In genomic region chr11:77077792-77078191, GRCm38 (mm10) we compare ENCODE assay signal across 8 mouse cellular contexts. TPM values are rescaled to one million over a fixed set of nuclear protein-coding genes. Genes with fewer than 3 reads are reported as not detected.
A peak's percentile ranks its signal among the peaks of the same experiment; 100 is the strongest.
DNase-seq lines count a peak whose midpoint lies in the region; ATAC-seq lines count a peak whose summit lies in the region.

No protein-coding gene starts in this region.

- 3% methylated on average over 16 of the region's 16 CpGs for WGBS in embryonic facial prominence, embryonic 12.5 days

- peaks cover 34% of the 10 kb centered on the region for H3K36me3 ChIP-seq in megakaryocyte, embryonic 14.5 days (replicated peaks; ENCODE audit: low read length)
- H3K36me3 ChIP-seq in embryonic facial prominence, embryonic 12.5 days, result peaks cover 24% of the 10 kb centered on the region

- peak overlapping the region; percentile 96 for H3K4me3 ChIP-seq in megakaryocyte, embryonic 14.5 days (replicated peaks)
- peak overlapping the region; percentile 70 for H3K4me3 ChIP-seq in embryonic facial prominence, embryonic 12.5 days

- peaks cover 17% of the 10 kb centered on the region for H3K4me1 ChIP-seq in megakaryocyte, embryonic 14.5 days
- H3K4me1 ChIP-seq in embryonic facial prominence, embryonic 12.5 days, result no peaks in the 10 kb centered on the region

- peak overlapping the region; percentile 90 for H3K4me2 ChIP-seq in embryonic facial prominence, embryonic 12.5 days (replicated peaks)

- peak overlapping the region; percentile 86 for H3K9ac ChIP-seq in embryonic facial prominence, embryonic 12.5 days

- H3K27me3 ChIP-seq in megakaryocyte, embryonic 14.5 days (replicated peaks), result peaks cover 8% of the 10 kb centered on the region
- 0 out of 2 replicates have a peak, but pooled peaks cover 3% of the 10 kb centered on the region for H3K27me3 ChIP-seq in embryonic facial prominence, embryonic 12.5 days

- peak; percentile 40 for DNase-seq in adrenal gland, postnatal 10 days
- no peak for DNase-seq in adrenal gland, postnatal 4 days (ENCODE audit: low spot score in 2 of 2)
- peak; percentile 25 for DNase-seq in thymus, postnatal 25 days

- H3K9me3 ChIP-seq in megakaryocyte, embryonic 14.5 days, result no peaks in the 10 kb centered on the region
- no peaks in the 10 kb centered on the region for H3K9me3 ChIP-seq in embryonic facial prominence, embryonic 12.5 days

- peak overlapping the region; percentile 91 for H3K27ac ChIP-seq in embryonic facial prominence, embryonic 12.5 days

- ATAC-seq in megakaryocyte, adult 5-6 weeks (ENCODE audit: poor library complexity, severe bottlenecking), result no peak; the same call in 1 of the 2 replicates
- ATAC-seq in embryonic facial prominence, embryonic 12.5 days (ENCODE audit: insufficient number of reproducible peaks, insufficient read depth, low FRiP score, low TSS enrichment), result no peak
- peak; percentile 25 for ATAC-seq in inflammation-experienced regulatory T-cells, adult 6 months
- 0 out of 2 replicates have a peak, but pooled peaks have one; percentile 28 for ATAC-seq in megakaryocyte-erythroid progenitor cell, adult 5-6 weeks (replicated peaks; ENCODE audit: low FRiP score, low TSS enrichment, poor library complexity, severe bottlenecking)

RNA-seq across cellular contexts. Expression of gene Nsrp1, which starts 0.4 kb away (rescaled TPM):
- 10 to 100 TPM; 23.7 to 24.4 TPM for total RNA-seq in adrenal gland, postnatal 10 days (2021)
- 10 to 100 TPM; 23.9 to 29.7 TPM for total RNA-seq in adrenal gland, postnatal 4 days (2021)
- polyA plus RNA-seq in megakaryocyte, embryonic 14.5 days (2012; ENCODE audit: insufficient read depth, low replicate concordance), result 7.0 TPM in 1 of 2 replicates, not detected in the other
- total RNA-seq in megakaryocyte, adult 5-6 weeks (2015), result 24.4 and 41.4 TPM in 2 replicates
- total RNA-seq in megakaryocyte, adult 5-6 weeks (2017), result 22.6 and 27.0 TPM in 2 replicates
- 70.4 and 72.2 TPM in 2 replicates for polyA plus RNA-seq in embryonic facial prominence, embryonic 12.5 days (2016; fragmentation: Nextera tagmentation; extraction: Ambion mirVana)
- polyA plus RNA-seq in inflammation-experienced regulatory T-cells, adult 6 months (2017; shearing (Covaris generic)), result 10 to 100 TPM; 59.6 to 90.3 (median 71.1) TPM
- 47.9 and 49.9 TPM in 2 replicates for total RNA-seq in megakaryocyte-erythroid progenitor cell, adult 5-6 weeks (2014; fragmentation: Nextera tagmentation)
- total RNA-seq in megakaryocyte-erythroid progenitor cell, adult 5-6 weeks (2017), result 18.0 and 24.0 TPM in 2 replicates

Comparison
In these comparisons a context has a peak if more than half of its experiments do, and no peak if none do; other contexts are left out.
1. DNase-seq: peak in adrenal gland, postnatal 10 days (single experiment) and thymus, postnatal 25 days (single experiment); none in adrenal gland, postnatal 4 days (0 of 2).
2. ATAC-seq: peak in inflammation-experienced regulatory T-cells, adult 6 months (single experiment) and megakaryocyte-erythroid progenitor cell, adult 5-6 weeks (single experiment); none in megakaryocyte, adult 5-6 weeks (single experiment) and embryonic facial prominence, embryonic 12.5 days (single experiment).